Comparison of ENCODE assay signal across 24 mouse cellular contexts in the genomic region with DNA sequence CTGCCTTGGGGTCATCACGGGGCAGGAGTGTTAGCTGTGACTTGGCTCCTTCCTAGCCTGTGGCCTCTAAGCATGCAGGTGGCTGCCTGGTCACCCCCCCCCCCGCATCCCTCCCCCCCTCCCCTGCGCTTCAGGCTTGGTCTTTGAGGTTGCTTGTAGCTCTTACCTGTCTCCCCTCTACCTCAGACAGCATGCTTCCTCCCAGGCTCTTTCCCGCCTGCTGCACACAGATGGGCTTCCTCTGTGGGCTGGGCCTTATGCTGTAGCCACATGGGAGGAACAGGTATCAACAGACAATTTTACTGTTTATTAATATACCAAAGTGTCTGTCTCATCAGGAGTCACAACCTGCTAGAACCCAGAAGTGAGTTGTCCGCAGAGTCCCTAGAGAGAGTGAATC. TPM values are rescaled to one million over a fixed set of nuclear protein-coding genes. Genes with fewer than 3 reads are reported as not detected.
DNase-seq lines count a peak whose midpoint lies in the region; ATAC-seq lines count a peak whose summit lies in the region.
"Had no signal": no experiment of that assay in that cellular context is flagged by ENCODE, and none has a peak within 500 bp of the region (broad histone marks: within the 10 kb centered on the region; RNA-seq: fewer than 3 reads in every experiment).

No protein-coding gene starts in this region.

- no peaks in the 10 kb centered on the region for H3K4me1 ChIP-seq in kidney, embryonic 15.5 days
- H3K4me1 ChIP-seq: embryonic facial prominence, embryonic 12.5 days; forebrain, embryonic 13.5 days had no signal

- H3K36me3 ChIP-seq in kidney, embryonic 15.5 days = no peaks in the 10 kb centered on the region
- no peaks in the 10 kb centered on the region; the same call in 1 of the 2 replicates for H3K36me3 ChIP-seq in splenic B cell, adult 2 months (ENCODE audit: control insufficient read depth, insufficient read depth, low read length, poor library complexity, severe bottlenecking)
- H3K36me3 ChIP-seq: embryonic facial prominence, embryonic 12.5 days had no signal

- no peak overlapping the region for H3K4me2 ChIP-seq in kidney, embryonic 15.5 days
- H3K4me2 ChIP-seq: embryonic facial prominence, embryonic 12.5 days; forebrain, embryonic 13.5 days had no signal

- DNase-seq in kidney, postnatal 36 days = no peak
- DNase-seq in 416B (ENCODE audit: low read depth) = peak; percentile 32
- peak; percentile 36 to 52 for DNase-seq in B cell, adult 2 months
- DNase-seq in splenic B cell, adult 2 months (ENCODE audit: low read depth, low spot score) = peak; percentile 60
- DNase-seq in testis, postnatal 14 days (ENCODE audit: low spot score) = no peak
- no peak for DNase-seq in adrenal gland, postnatal 14 days
- DNase-seq: adrenal gland, postnatal 10 days; kidney, postnatal 4 days; lung, adult 18-20 months; lung, postnatal 14 days; thymus, postnatal 36 days had no signal

- H3K9ac ChIP-seq in kidney, embryonic 15.5 days = no peak overlapping the region
- H3K9ac ChIP-seq: embryonic facial prominence, embryonic 12.5 days; forebrain, embryonic 13.5 days had no signal

- WGBS in kidney, embryonic 15.5 days = 78% methylated on average over 5 of the region's 5 CpGs

- H3K27me3 ChIP-seq in kidney, embryonic 15.5 days = no peaks in the 10 kb centered on the region
- no peaks in the 10 kb centered on the region for H3K27me3 ChIP-seq in splenic B cell, adult 2 months (ENCODE audit: control insufficient read depth, insufficient read depth, low read length, poor library complexity, severe bottlenecking)
- H3K27me3 ChIP-seq: embryonic facial prominence, embryonic 12.5 days; forebrain, embryonic 13.5 days had no signal

- 0 out of 2 replicates have a peak, but pooled peaks have one; percentile 49 for ATAC-seq in kidney, embryonic 15.5 days (replicated peaks; ENCODE audit: low FRiP score)
- ATAC-seq: forebrain, embryonic 13.5 days; hindbrain, postnatal 0 days; intestine, embryonic 16.5 days; midbrain, embryonic 16.5 days had no signal

- H3K9me3 ChIP-seq in kidney, embryonic 15.5 days (replicated peaks) = no peaks in the 10 kb centered on the region
- H3K9me3 ChIP-seq: embryonic facial prominence, embryonic 12.5 days; forebrain, embryonic 13.5 days; heart, embryonic 10.5 days had no signal

- H3K4me3 ChIP-seq in kidney, embryonic 15.5 days (replicated peaks) = no peak overlapping the region
- H3K4me3 ChIP-seq: embryonic facial prominence, embryonic 12.5 days; forebrain, embryonic 13.5 days; heart, embryonic 10.5 days; left cerebral cortex, adult 2 months; myocyte had no signal

- H3K27ac ChIP-seq in kidney, embryonic 15.5 days = no peak overlapping the region
- H3K27ac ChIP-seq: embryonic facial prominence, embryonic 12.5 days; forebrain, embryonic 13.5 days; heart, embryonic 10.5 days; hindbrain, postnatal 0 days had no signal

RNA-seq across cellular contexts. Expression of a gene that starts 38.8 kb away (rescaled TPM):
- 3.4 and 3.6 TPM in 2 replicates for polyA plus RNA-seq in kidney, embryonic 15.5 days (2015; fragmentation: Nextera tagmentation; extraction: Ambion mirVana)
- 12.5 and 13.8 TPM in 2 replicates for total RNA-seq in adrenal gland, postnatal 14 days (2021)

RNA-seq across cellular contexts. Expression of a gene that starts 38.9 kb away (rescaled TPM):
- 0.17 and 0.30 TPM in 2 replicates for polyA plus RNA-seq in kidney, embryonic 15.5 days (2015; fragmentation: Nextera tagmentation; extraction: Ambion mirVana)
- 0.08 and 0.11 TPM in 2 replicates for total RNA-seq in adrenal gland, postnatal 14 days (2021)
- total RNA-seq: gastrocnemius, adult 18-20 months; hematopoietic stem cell, adult 5-6 weeks; hindbrain, postnatal 0 days had no signal
- polyA plus RNA-seq: forebrain, embryonic 13.5 days; gonadal fat pad, adult 2 months; midbrain, embryonic 16.5 days; myocyte; small intestine, adult 2 months had no signal

Comparison
In these comparisons a context has a peak if more than half of its experiments do, and no peak if none do; other contexts are left out.
1. DNase-seq: peak in 416B (single experiment), B cell, adult 2 months (2 of 2) and splenic B cell, adult 2 months (single experiment); none in kidney, postnatal 36 days (0 of 2), testis, postnatal 14 days (single experiment) and adrenal gland, postnatal 14 days (single experiment).